8 mouse cellular contexts compared by ENCODE assay signal in the genomic region with DNA sequence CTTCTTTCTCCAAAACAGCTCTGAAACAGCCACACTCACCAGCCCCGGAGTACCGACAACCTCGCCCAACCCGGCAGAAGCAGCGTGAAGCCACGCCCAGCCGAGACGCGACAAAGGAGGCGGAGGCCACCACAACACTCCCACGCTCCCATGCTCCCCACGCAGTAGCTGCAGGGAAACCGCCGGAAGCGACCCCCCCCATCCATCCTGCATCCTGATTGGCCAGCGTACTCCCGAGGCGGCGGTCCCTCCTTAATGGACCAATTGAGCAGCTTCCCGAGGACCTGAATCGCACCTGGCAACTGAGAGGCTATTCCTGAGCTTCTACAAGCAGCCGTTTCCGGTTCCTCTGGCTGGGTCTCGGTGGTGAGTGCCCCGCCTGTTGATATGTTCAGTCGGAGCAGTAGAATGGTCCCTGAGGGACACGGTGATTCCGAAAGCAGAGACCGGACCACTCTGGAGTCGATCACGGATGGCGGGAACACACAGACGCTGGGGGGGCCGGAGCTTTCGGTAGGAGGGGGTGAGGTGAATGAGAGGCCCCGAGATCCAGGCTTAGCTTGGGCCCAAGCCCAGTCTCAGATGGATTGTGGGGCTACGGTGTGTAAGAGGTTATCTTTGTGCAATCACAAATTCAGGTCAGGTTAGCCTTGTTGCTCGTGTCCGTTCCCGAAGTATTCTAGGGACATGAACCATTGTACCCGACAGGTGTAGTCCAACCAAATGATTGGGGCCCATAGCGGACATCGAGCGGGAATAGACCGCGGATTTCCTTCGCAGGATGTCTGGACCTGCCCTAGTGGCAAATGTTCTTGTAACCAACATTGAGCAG. TPM values are rescaled to one million over a fixed set of nuclear protein-coding genes. Genes with fewer than 3 reads are reported as not detected.
DNase-seq lines count a peak whose midpoint lies in the region; ATAC-seq lines count a peak whose summit lies in the region.

A gene (plus strand): TSS at position 160 of the 832 bp plus-strand sequence.

- H3K9ac ChIP-seq in hindbrain, embryonic 15.5 days = peak within 1 kb of the TSS; percentile 64

- H3K27ac ChIP-seq in hindbrain, embryonic 15.5 days (replicated peaks) = peak within 1 kb of the TSS; percentile 68

- H3K4me2 ChIP-seq in hindbrain, embryonic 15.5 days = peak within 1 kb of the TSS; percentile 79

- peaks cover 14% of the 10 kb centered on the region for H3K36me3 ChIP-seq in hindbrain, embryonic 15.5 days

- 3% methylated on average over 47 of the region's 47 CpGs for WGBS in hindbrain, embryonic 15.5 days

- peak; percentile 98 for ATAC-seq in hindbrain, embryonic 15.5 days (ENCODE audit: low FRiP score, low read depth)

- H3K27me3 ChIP-seq in hindbrain, embryonic 15.5 days = no peaks in the 10 kb centered on the region

- H3K4me3 ChIP-seq in hindbrain, embryonic 15.5 days = peak within 1 kb of the TSS; percentile 57

- H3K9me3 ChIP-seq in hindbrain, embryonic 15.5 days = no peaks in the 10 kb centered on the region

- peaks cover 22% of the 10 kb centered on the region for H3K4me1 ChIP-seq in hindbrain, embryonic 15.5 days (replicated peaks)

- DNase-seq in T-cell, adult 2 months (ENCODE audit: low spot score) = peak; percentile 90
- peak; percentile 82 to 88 for DNase-seq in cerebellum, postnatal 36 days
- DNase-seq in frontal cortex, postnatal 36 days (ENCODE audit: low spot score in 2 of 2) = peak; percentile 79 to 84
- peak; percentile 77 for DNase-seq in left cerebral cortex, adult 11 months (ENCODE audit: low spot score)
- peak; percentile 93 to 96 for DNase-seq in lung, postnatal 4 days
- DNase-seq in right cerebral cortex, adult 18-20 months = peak; percentile 92
- DNase-seq in urinary bladder, postnatal 10 days (ENCODE audit: low spot score) = peak; percentile 59

RNA-seq across cellular contexts. Expression of the gene that starts here (rescaled TPM):
- 93.0 and 102 TPM in 2 replicates for polyA plus RNA-seq in hindbrain, embryonic 15.5 days (2015; fragmentation: Nextera tagmentation; extraction: Ambion mirVana)

Comparison
In these comparisons a context has a peak if more than half of its experiments do, and no peak if none do; other contexts are left out.
1. Peak in every context shown above with its lines: DNase-seq, ATAC-seq, H3K4me3 ChIP-seq and H3K27ac ChIP-seq.